Mouse (Mus musculus) heart, adult 2 months (tissue): ENCODE results near the gene Foxo1.

Source experiments
- CTCF ChIP-seq: fragments of 200-600 bp; IDR thresholded peaks from 2 replicates; pipeline ENCODE4 v1.8.1; 2022; ENCODE audit warnings: antibody characterized with exemption, mild to moderate bottlenecking, moderate library complexity
- POLR2A ChIP-seq: fragments of 200-500 bp; IDR thresholded peaks from 2 replicates; pipeline ENCODE4 v1.6.1; 2011; ENCODE audit warnings: mild to moderate bottlenecking, low read depth, low read length, control low read depth; ENCODE audit not compliant: insufficient read depth

GRCm38 (mm10) chr3:52327146-52327545 lies 59.0 kb downstream of the Foxo1 start:
- TF ChIP-seq POLR2A (no peak), CTCF (no peak)
